Mouse (Mus musculus) kidney, adult 18-20 months (tissue): ENCODE data around the gene Naif1.

Experiments
- DNase-seq: peaks from one replicate; pipeline ENCODE4 v3.0.0; 2021

Naif1 gene

GRCm38 (mm10) chr2:32428262-32428722 is 22.0 kb upstream of the Naif1 start:
- no peak for DNase-seq

GRCm38 (mm10) chr2:32429215-32429891 is 20.9 kb upstream of the Naif1 start:
- no peak for DNase-seq

GRCm38 (mm10) chr2:32430701-32431676 is 19.3 kb upstream of the Naif1 start:
- DNase-seq, result peak; percentile 66

- peak; percentile 31 for DNase-seq
Observed at GRCm38 (mm10) chr2:32436686-32437372, 13.4 kb upstream of the Naif1 start.

GRCm38 (mm10) chr2:32437612-32438166 is 12.6 kb upstream of the Naif1 start:
- DNase-seq, result no peak

GRCm38 (mm10) chr2:32438733-32439132 is 11.5 kb upstream of the Naif1 start:
- DNase-seq, result no peak

- no peak for DNase-seq
Observed at GRCm38 (mm10) chr2:32439177-32439576, 11.1 kb upstream of the Naif1 start.

- no peak for DNase-seq
Observed at GRCm38 (mm10) chr2:32440164-32440563, 10.1 kb upstream of the Naif1 start.

- no peak for DNase-seq
Observed at GRCm38 (mm10) chr2:32440632-32441031, 9.6 kb upstream of the Naif1 start.

- DNase-seq, result no peak
Observed at GRCm38 (mm10) chr2:32441550-32441949, 8.7 kb upstream of the Naif1 start.

GRCm38 (mm10) chr2:32445535-32445934 is 4.7 kb upstream of the Naif1 start:
- DNase-seq, result no peak

GRCm38 (mm10) chr2:32447264-32447936 is 2.9 kb upstream of the Naif1 start:
- no peak for DNase-seq

- no peak for DNase-seq
Observed at GRCm38 (mm10) chr2:32448480-32448879, 1.8 kb upstream of the Naif1 start.

- DNase-seq, result peak; percentile 97
Observed at GRCm38 (mm10) chr2:32450881-32451844, 906 bp downstream of the Naif1 start, which contains the start of gene Slc25a25. Gene Slc25a25 (minus strand): TSS chr2:32451445.

- peak; percentile 99 for DNase-seq
Observed at GRCm38 (mm10) chr2:32451870-32452372, 1.7 kb downstream of the Naif1 start.

- DNase-seq, result no peak
Observed at GRCm38 (mm10) chr2:32452441-32452971, 2.2 kb downstream of the Naif1 start.

GRCm38 (mm10) chr2:32453641-32454303 is 3.5 kb downstream of the Naif1 start:
- DNase-seq, result no peak

GRCm38 (mm10) chr2:32454633-32455032 is 4.4 kb downstream of the Naif1 start:
- no peak for DNase-seq

GRCm38 (mm10) chr2:32455101-32455500 is 4.8 kb downstream of the Naif1 start:
- DNase-seq, result no peak

GRCm38 (mm10) chr2:32458300-32458699 is 8.0 kb downstream of the Naif1 start:
- no peak for DNase-seq
